Mouse (Mus musculus) embryonic fibroblast, embryonic 13.5 days (primary cell): ENCODE measurements around the gene Fbxw11. TPM values are rescaled to one million over a fixed set of nuclear protein-coding genes. Genes with fewer than 3 reads are reported as not detected.
"Not testable (repeated sequence)": the region's sequence is repeated elsewhere in the genome, so short reads cannot be mapped to it uniquely, and the experiment has no call there.

Experiments
- H3K27ac ChIP-seq: 2 replicates; pipeline ENCODE4 v1.5.1; 2012; ENCODE audit warnings: low read length, control low read depth, inconsistent platforms; ENCODE audit not compliant: insufficient read depth
- H3K4me1 ChIP-seq: 2 replicates; pipeline ENCODE4 v1.6.1; 2011; ENCODE audit warnings: low read length; ENCODE audit not compliant: control insufficient read depth, insufficient read depth
- H3K4me3 ChIP-seq: 2 replicates; pipeline ENCODE4 v1.5.1; 2011; ENCODE audit warnings: mild to moderate bottlenecking, control low read depth, low read length; ENCODE audit not compliant: insufficient read depth
- CTCF ChIP-seq: IDR thresholded peaks from 2 replicates; pipeline ENCODE4 v1.5.1; 2011; ENCODE audit warnings: mild to moderate bottlenecking, control low read depth, low read length, moderate library complexity, borderline replicate concordance; ENCODE audit not compliant: insufficient read depth
- POLR2A ChIP-seq: IDR thresholded peaks from 2 replicates; pipeline ENCODE4 v1.6.1; 2011; ENCODE audit warnings: low read depth, mild to moderate bottlenecking, control low read depth, low read length, moderate library complexity
- polyA plus RNA-seq: library from polyadenylated mRNA; stranded (reverse); fragments of >200 nt; gene quantifications from 2 replicates; pipeline ENCODE4 v1.2.4, GENCODE M21; 2011; ENCODE audit warnings: low read depth; ENCODE audit not compliant: missing spikeins, insufficient read length

Gene Fbxw11
- polyA plus RNA-seq, 1 experiment = 77.9 TPM

DNA sequence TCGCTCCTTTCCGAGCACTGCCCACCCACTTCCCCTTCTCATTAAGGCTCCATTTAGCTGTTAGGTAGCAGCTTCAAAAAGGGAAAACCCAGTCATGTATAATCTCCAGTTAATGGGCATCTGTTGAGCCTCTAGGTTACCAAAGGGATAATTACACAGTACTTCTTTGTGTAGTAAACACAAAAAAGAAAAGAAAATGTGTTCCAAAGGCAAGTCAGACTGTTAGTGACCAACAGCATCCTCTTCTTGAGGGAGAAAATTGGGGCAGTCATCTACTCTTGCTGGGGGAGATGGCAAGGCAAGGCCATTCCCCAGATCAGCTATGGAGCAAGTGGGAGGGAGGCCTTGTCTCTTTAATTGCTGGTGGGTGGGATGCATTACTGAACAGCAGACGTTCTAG, 65.0 kb downstream of the Fbxw11 start:
- Histone ChIP-seq H3K4me1 (peaks cover 16% of the 10 kb centered on the region), H3K4me3 (no peak overlapping the region), H3K27ac (no peak overlapping the region)
- no peak for TF ChIP-seq POLR2A
- no peak for TF ChIP-seq CTCF

DNA sequence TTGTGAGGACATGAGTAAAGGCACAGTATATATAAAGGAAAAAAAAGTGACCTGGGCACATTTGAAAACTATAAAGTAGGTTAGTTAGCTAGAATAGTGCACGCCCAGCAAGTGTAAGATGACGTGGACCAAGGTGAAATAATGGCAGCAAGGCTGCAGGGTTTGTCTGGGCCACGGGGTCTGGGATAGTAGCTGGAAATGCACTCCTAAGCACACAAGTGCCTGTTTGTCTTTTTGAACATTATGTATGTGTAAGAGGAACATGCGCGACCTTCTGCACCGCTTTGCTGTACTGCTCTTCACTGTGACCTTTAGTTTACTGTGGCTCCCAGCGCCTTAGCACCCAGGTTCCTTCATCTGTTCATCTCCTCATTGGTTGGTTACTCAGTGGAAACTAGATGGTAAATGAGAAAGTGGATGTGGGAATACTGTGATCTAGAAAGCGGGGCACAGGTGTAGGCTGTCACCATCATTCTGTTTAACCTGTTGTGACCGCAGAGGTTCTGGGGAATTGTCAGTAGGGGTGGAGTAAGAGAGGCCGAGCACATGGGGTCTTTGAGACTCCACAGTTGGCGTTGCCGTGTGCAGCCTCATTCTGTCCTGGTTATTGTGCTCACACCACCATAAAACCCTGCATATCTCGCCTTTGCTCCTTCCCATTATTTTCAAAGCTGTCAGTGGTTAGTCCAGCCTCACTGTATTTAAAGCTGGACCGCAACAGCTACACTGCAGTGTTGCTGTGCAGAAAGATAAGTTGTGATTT, 66.4 kb downstream of the Fbxw11 start:
- Histone ChIP-seq H3K27ac (no peak overlapping the region), H3K4me3 (no peak overlapping the region), H3K4me1 (peaks cover 13% of the 10 kb centered on the region)
- TF ChIP-seq CTCF (no peak), POLR2A (no peak)

GRCm38 (mm10) chr11:32709563-32709962, 67.0 kb downstream of the Fbxw11 start:
- Histone ChIP-seq H3K4me1 (peaks cover 13% of the 10 kb centered on the region), H3K27ac (no peak overlapping the region), H3K4me3 (no peak overlapping the region)
- TF ChIP-seq CTCF = no peak

- no peaks in the 10 kb centered on the region for H3K4me1 ChIP-seq
These were observed 71.7 kb downstream of the Fbxw11 start for GRCm38 (mm10) chr11:32714230-32714629.

DNA sequence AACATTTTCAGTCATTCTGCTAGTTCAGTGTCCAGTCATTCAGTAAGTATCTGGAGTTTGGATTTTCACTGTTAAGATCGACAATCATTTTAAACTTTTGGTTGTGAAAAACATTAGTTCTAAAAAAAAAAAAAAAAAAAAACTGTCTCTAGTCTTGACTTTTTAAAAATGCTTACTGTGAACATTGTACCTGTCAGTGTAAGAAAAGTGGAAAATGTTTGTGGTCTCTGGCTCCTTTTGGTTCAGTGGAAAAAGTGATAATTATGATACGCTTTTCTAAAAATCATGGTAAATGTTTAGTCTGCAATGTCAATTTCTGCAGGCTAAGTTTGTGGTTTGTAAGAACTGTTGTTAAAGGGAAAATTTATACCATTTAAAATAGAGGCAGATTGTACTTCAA, 72.4 kb downstream of the Fbxw11 start:
- TF ChIP-seq CTCF (no peak), POLR2A (no peak)
- Histone ChIP-seq H3K4me1 (no peaks in the 10 kb centered on the region), H3K27ac (no peak overlapping the region), H3K4me3 (no peak overlapping the region)

More at GRCm38 (mm10) chr11:32714230-32714629, 71.7 kb downstream of the Fbxw11 start:
- Histone ChIP-seq H3K4me3 (no peak overlapping the region), H3K27ac (no peak overlapping the region)
- TF ChIP-seq POLR2A = no peak
- no peak for TF ChIP-seq CTCF

GRCm38 (mm10) chr11:32715495-32715894, 73.0 kb downstream of the Fbxw11 start:
- no peak overlapping the region for H3K4me3 ChIP-seq
- H3K4me1 ChIP-seq = no peaks in the 10 kb centered on the region
- H3K27ac ChIP-seq = no peak overlapping the region
- TF ChIP-seq CTCF (no peak), POLR2A (no peak)

DNA sequence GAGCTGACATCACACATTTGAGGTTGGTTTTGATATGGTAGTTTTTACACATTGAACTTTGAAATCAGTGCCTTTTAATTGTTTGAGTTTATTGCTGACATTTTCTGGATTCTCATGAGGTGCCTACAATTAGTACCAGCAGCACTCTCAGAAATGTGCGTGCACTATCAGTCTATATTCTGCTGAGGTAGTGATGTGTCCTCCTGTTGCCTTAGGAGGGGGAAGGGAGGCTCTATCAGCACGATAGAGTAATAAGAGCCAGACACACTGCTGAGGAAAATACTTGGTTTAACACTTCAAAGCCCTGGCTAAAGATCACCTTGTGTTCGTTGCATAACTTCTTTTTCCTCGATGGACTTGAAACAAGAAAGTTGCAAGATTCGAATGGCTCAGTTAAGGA, 73.4 kb downstream of the Fbxw11 start:
- no peak for TF ChIP-seq CTCF
- no peak for TF ChIP-seq POLR2A
- Histone ChIP-seq H3K4me3 (no peak overlapping the region), H3K27ac (no peak overlapping the region), H3K4me1 (no peaks in the 10 kb centered on the region)

- Histone ChIP-seq H3K27ac (no peak overlapping the region), H3K4me3 (no peak overlapping the region), H3K4me1 (no peaks in the 10 kb centered on the region)
- no peak for TF ChIP-seq POLR2A
- no peak for TF ChIP-seq CTCF
These were observed 74.4 kb downstream of the Fbxw11 start for GRCm38 (mm10) chr11:32716876-32717275.

- H3K4me1 ChIP-seq, H3K4me3 ChIP-seq, H3K27ac ChIP-seq: not testable (repeated sequence)
These were observed 75.2 kb downstream of the Fbxw11 start for GRCm38 (mm10) chr11:32717711-32718110.

GRCm38 (mm10) chr11:32718371-32718770, 75.8 kb downstream of the Fbxw11 start:
- 0 out of 2 replicates have a peak, but pooled peaks cover 2% of the 10 kb centered on the region for H3K4me1 ChIP-seq
- H3K27ac ChIP-seq = no peak overlapping the region
- no peak overlapping the region for H3K4me3 ChIP-seq
- no peak for TF ChIP-seq CTCF
